Mouse (Mus musculus): Measurements from ENCODE around the gene Tbck.

The Tbck gene

GRCm38 (mm10) chr3:132766033-132766726 lies 82.2 kb downstream of the Tbck start:
- DNase-seq: peak; percentile 20

GRCm38 (mm10) chr3:132772054-132772453 lies 88.1 kb downstream of the Tbck start:
- peak; percentile 42 for DNase-seq

- DNase-seq: no peak
Observed at GRCm38 (mm10) chr3:132776686-132777085, 92.7 kb downstream of the Tbck start.

- DNase-seq: no peak
Observed at GRCm38 (mm10) chr3:132781103-132781502, 97.2 kb downstream of the Tbck start.

GRCm38 (mm10) chr3:132783087-132783486 lies 99.1 kb downstream of the Tbck start:
- no peak for DNase-seq

- no peak for DNase-seq
Observed at GRCm38 (mm10) chr3:132784732-132785131, 100.8 kb downstream of the Tbck start.

GRCm38 (mm10) chr3:132786690-132787089 lies 102.7 kb downstream of the Tbck start:
- DNase-seq: no peak

- no peak for DNase-seq
Observed at GRCm38 (mm10) chr3:132787775-132788174, 103.8 kb downstream of the Tbck start.

GRCm38 (mm10) chr3:132791140-132791539 lies 107.2 kb downstream of the Tbck start:
- DNase-seq: no peak

- no peak for DNase-seq
Observed at GRCm38 (mm10) chr3:132800196-132800595, 116.3 kb downstream of the Tbck start.

- DNase-seq: no peak
Observed at GRCm38 (mm10) chr3:132801910-132802309, 118.0 kb downstream of the Tbck start.

GRCm38 (mm10) chr3:132807888-132808579 lies 124.1 kb downstream of the Tbck start:
- no peak for DNase-seq

- no peak for DNase-seq
Observed at GRCm38 (mm10) chr3:132808951-132809350, 125.0 kb downstream of the Tbck start.

- no peak for DNase-seq
Observed at GRCm38 (mm10) chr3:132811791-132812190, 127.8 kb downstream of the Tbck start.

GRCm38 (mm10) chr3:132812356-132812755 lies 128.4 kb downstream of the Tbck start:
- DNase-seq: no peak

- DNase-seq: no peak
Observed at GRCm38 (mm10) chr3:132813147-132813546, 129.2 kb downstream of the Tbck start.

- no peak for DNase-seq
Observed at GRCm38 (mm10) chr3:132813706-132814497, 130.0 kb downstream of the Tbck start.

- no peak for DNase-seq
Observed at GRCm38 (mm10) chr3:132814791-132815496, 131.0 kb downstream of the Tbck start.

- DNase-seq: no peak
Observed at GRCm38 (mm10) chr3:132815497-132816326, 131.8 kb downstream of the Tbck start.

- no peak for DNase-seq
Observed at GRCm38 (mm10) chr3:132819408-132819807, 135.5 kb downstream of the Tbck start.

GRCm38 (mm10) chr3:132831179-132831873 lies 147.4 kb downstream of the Tbck start:
- DNase-seq: no peak

Measured in retina, postnatal 1 day (tissue).